Mouse (Mus musculus) C2C12 (cell line): ENCODE results near the gene Miga2.

Experiments used
- CTCF ChIP-seq: IDR thresholded peaks from one replicate; pipeline ENCODE4 v1.5.1; 2011; ENCODE audit not compliant: control insufficient read depth, insufficient read depth, insufficient read length
- MAX ChIP-seq: IDR thresholded peaks from one replicate; pipeline ENCODE4 v1.6.1; 2011; ENCODE audit warnings: mild to moderate bottlenecking, control low read depth
- MYOG ChIP-seq: IDR thresholded peaks from one replicate; pipeline ENCODE4 v1.6.1; 2011; ENCODE audit not compliant: control insufficient read depth, insufficient read length; ENCODE audit errors: extremely low read depth

DNA sequence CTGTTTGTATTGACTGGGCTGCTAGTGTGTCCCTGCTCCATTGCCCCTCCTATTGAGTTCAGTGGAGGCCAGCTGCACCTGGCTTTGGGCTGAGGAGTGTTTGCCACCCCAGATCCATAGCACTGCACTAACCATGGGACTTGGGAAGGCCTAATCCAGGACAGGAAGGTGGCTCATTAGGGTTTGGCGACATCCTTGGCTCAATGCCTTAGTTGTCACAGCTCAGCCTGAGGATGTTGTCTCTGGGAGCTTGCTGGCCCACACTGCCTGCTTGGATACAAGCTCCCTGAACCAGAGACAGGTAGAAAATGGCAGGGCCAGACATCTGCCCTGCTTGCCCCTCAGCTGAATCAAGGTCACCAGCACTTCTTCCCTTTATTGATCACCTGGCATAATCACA, 37.5 kb downstream of the Miga2 start:
- no peak for TF ChIP-seq MAX
- no peak for TF ChIP-seq MYOG
- no peak for TF ChIP-seq CTCF
